Mouse (Mus musculus): Measurements from ENCODE around the gene A930033H14Rik. TPM values are rescaled to one million over a fixed set of nuclear protein-coding genes. Genes with fewer than 3 reads are reported as not detected.

Gene A930033H14Rik
- total RNA-seq, 2 experiments from 2014 or later, result 0.42 to 0.46 TPM

DNA sequence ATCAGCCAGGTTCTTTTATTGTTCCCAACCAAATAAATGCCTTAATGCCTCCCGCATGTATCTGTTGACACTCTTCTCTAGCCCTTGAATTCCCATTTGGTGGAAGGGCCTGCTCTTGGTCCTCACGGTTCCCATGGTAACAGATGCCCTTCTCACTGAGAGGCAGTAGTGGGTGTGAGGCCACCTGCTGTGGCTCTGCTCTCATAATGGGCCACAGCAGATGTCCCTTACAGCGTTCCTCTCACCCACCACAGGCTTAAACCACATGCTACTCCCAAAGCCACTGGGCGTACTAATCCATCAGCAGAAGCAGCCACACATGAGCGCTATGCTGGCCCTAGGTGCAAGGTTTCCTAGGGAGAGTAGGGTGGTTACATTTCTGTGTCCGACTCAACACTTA is 25.4 kb upstream of the A930033H14Rik start:
- ATAC-seq (replicated peaks; ENCODE audit: low FRiP score, low TSS enrichment, poor library complexity, severe bottlenecking), result no peak

DNA sequence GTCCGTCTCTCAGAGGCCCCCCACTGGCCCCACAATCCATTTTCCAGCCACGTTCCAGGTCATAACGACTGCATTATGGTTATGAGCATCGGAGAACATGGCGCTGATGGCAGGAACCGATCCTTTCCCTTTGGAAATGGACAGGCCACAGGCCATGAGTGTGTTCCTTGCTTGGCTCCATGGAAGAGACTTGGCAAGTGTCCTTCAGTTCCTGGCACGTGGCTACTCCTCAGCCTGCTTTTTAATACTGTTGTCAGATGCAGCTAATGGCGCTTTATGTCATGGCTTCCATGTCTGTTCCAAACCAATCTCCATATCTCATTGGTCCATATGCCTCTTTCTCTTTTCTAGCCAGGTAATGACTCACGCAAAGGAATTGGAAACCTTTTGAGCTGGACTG is 24.9 kb upstream of the A930033H14Rik start:
- no peak for ATAC-seq (replicated peaks; ENCODE audit: low FRiP score, low TSS enrichment, poor library complexity, severe bottlenecking)

DNA sequence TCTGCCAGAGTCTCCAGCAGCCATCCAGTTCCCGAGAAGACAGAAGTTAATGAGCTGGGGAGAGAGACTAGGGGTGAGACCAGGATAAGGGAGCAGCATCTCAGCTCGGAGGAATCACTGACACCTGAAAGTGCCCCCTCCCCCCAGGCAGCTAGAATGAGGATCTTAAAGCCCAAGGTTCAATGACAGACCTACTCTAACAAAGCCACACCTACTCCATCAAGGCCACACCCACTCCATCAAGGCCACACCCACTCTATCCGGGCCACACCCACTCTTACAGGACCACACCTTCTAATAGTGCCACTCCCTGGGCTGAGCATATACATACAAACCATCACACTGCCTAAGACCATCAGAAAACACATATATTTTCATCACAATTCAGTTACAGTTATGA is 24.3 kb upstream of the A930033H14Rik start:
- ATAC-seq (replicated peaks; ENCODE audit: low FRiP score, low TSS enrichment, poor library complexity, severe bottlenecking), result no peak

DNA sequence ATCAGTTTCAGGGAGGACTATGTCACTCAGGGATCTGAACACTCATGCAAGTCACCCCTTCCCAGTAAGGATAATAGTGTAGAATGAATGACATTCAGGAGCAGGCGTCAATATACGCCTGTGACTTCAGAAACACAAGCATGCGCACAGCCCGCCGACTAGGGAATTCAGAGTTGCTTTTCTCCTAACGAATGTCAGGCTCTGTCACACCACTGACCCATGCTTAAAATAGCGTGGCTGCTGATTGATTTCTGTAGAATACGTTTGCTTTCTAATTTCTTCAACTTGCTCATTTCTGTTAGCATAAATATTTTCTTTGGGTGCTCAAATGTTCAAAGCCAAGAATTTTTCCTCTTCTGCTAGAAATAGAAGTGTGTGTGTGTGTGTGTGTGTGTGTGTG is 13.1 kb upstream of the A930033H14Rik start:
- ATAC-seq (replicated peaks; ENCODE audit: low FRiP score, low TSS enrichment, poor library complexity, severe bottlenecking), result no peak

DNA sequence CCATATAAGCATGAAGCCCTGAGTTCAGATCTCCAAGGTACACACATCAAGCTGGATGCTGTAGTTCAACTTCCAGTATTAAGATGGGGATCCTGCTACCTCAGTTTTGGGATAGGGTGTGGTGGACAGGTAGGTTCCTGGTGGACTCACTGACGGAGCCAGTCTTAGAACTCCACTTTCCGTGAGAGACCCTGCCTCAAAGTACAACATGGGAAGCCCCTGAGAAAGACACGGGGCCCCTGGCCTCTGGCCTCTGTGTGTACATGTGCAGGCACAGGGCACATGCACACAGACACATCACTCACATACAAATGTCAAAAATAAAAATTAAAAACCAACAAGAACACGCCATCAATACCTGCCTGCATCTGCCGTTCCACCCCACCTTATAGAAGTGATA is 12.6 kb upstream of the A930033H14Rik start:
- no peak for ATAC-seq (replicated peaks; ENCODE audit: low FRiP score, low TSS enrichment, poor library complexity, severe bottlenecking)

DNA sequence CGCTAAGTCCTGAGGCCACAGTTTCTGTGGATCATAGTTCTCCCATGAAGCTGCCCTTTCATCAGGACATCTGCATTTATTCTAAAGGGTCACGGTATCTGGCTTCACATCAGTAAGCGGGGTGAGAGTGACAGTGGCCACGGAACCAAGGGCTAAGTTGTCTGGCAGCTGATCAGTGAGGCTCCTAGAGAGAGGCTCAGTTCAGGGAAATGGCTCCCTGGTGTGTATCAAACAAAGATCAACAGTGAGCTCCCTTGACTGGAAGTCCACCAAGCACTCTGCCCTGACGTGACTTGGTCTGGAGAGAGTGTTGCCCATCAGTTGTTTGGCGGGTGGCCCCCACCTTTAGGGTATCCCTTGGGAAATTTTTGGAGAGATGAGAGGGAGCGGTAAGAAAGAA is 11.4 kb upstream of the A930033H14Rik start:
- no peak for ATAC-seq (replicated peaks; ENCODE audit: low FRiP score, low TSS enrichment, poor library complexity, severe bottlenecking)

DNA sequence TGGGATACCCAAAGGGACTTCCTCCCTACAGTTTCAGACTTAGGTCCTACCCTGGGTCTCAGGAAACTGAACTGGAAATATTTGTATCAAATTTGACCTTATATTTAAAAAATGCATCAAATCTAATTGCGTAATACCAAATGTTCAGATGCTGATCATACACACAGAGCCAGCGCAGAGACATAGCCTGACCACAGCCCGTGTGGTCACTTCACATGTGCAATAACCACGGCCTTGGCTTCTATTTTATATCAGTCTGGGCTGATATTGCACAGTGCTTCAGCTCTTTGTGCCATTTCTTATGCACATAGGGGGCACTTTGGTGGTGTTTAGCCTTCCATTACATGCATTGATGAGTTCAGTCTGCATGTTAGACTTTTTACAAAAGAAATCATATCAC is 10.3 kb upstream of the A930033H14Rik start:
- no peak for ATAC-seq (replicated peaks; ENCODE audit: low FRiP score, low TSS enrichment, poor library complexity, severe bottlenecking)

DNA sequence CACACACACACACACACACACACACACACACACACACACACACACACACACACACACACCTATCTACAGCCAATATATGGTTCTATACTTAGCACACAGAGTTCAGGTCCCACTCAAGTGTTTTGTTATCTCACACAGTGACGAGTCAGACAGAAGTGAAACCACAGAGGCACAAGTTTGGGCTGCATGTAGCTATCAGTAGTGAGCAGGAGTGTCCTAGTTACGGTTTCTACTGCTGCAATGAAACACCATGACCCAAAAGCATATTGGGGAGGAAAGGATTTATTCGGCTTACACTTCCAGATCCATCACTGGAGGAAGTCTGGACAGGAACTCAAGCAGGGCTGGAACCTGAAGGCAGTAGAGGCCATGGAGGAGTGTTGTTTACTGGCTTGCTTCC is 9.1 kb upstream of the A930033H14Rik start:
- peak; percentile 92 for ATAC-seq (replicated peaks; ENCODE audit: low FRiP score, low TSS enrichment, poor library complexity, severe bottlenecking)

DNA sequence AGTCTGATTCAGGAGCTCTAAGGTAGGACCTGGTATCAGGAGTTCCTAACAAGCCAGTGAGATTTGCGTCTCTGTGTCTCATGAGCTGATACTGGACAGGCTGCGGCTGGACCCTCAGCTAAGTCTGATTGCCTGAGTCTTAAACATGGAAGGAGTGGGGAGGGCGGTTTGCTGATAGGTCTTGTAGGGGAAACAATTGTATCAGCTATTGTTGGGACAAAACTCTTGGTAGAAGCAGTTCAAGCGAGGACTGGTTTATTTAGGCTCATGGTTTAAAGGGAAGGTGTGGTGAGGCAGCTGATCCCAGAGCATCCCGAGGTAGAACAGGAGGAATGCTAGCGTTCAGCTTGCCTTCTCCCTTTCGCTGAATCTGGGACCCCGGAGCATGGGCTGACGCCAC is 8.2 kb upstream of the A930033H14Rik start:
- no peak for ATAC-seq (replicated peaks; ENCODE audit: low FRiP score, low TSS enrichment, poor library complexity, severe bottlenecking)

DNA sequence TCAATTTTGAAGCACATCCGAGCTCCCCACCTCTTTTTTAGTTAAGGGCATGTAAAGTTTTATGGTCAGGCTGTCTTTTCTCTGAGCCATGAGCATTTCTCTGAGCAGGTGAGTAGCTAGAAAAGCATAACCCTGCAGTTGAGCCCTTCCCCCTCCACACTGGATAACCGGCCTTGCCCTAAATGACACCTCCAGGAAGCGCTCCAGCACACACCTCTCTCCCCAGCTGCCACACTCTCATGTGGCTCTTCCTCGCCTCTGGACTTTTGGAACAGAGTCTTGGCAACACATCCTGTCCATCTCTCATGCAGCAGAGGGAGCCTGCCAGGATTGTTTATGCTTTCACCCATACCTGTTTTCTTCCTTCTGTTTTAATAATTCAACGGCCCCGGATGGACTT is 7.4 kb upstream of the A930033H14Rik start:
- no peak for ATAC-seq (replicated peaks; ENCODE audit: low FRiP score, low TSS enrichment, poor library complexity, severe bottlenecking)

DNA sequence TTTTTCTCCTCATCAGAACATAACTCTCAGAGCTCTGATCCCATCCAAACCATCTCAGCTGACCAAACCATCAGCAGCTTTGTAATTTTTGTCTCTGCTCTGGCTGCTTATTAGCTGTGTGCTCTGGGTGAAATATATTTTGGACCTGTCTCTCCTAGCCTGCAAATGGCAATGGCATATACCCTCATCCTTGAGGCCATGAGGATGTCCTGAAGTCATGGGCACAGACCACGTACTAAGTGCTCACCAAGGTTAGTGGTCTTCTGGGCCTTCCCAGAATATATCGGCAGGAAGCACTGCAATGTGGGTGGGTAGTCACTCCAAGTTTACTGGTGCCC is 6.4 kb upstream of the A930033H14Rik start:
- no peak for ATAC-seq (replicated peaks; ENCODE audit: low FRiP score, low TSS enrichment, poor library complexity, severe bottlenecking)

DNA sequence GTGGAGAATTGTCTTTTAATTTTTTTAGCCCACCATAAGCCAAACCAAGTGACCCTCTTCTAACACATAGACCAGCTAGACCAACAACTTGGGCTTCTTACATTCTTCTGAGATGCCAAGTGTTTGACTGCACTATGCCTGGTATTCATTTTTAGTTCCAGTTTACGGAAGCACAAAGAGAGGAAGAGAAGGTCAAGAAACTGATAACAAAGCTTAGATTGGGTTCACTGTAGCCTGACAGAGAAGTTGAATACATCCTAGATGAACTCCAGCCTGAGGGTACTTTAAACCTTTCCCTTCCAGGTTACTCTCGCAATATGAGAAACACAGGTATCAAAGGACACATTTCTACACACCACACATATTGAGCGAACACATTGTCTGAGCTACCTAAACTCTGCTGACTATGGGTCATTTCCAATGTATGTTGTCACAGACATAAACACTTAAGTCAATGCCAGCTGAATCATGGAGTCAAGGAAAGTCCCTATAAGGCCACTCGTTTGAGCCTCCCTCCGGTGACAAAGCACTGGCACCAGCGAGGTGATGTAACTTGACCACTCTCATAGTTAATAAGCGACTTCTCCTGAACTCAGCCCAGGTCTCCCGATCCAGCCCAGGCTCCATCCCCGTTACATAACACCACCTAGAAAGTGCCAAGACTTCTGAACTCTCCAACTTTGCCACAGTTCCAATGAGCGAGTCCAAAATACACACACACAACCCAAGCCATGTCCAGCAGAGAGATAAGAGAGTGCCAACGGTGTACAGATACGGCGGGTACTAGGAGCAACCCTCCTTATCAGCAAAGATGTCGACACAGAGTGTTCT is 5.8 kb upstream of the A930033H14Rik start:
- peak; percentile 48 for ATAC-seq (replicated peaks; ENCODE audit: low FRiP score, low TSS enrichment, poor library complexity, severe bottlenecking)

DNA sequence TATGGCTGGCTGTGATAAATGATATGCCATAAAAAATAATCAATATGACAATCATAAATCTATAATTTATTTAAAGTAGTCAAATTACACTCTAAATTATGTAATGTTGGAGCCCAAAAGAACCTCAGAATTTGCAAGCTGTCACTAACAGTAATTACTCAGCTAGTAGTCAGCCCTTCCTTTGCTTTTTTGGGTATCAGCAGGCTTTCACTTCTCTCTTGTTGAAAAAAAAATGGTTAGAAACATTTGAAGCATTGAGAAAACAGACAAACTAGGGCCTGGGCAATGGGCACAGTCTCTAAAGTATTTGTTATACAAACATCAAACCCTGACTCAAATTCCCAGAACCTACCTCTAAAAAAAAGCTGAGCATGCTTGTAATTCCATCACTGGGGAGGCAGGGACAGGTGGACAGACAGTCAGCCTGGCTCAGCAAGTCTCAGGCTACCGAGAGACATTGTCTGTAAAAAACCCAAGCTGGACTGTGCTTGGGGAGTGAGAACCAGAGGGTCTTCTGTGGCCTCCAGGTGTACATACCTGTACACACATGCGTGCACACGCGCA is 4.3 kb upstream of the A930033H14Rik start:
- ATAC-seq (replicated peaks; ENCODE audit: low FRiP score, low TSS enrichment, poor library complexity, severe bottlenecking), result no peak

DNA sequence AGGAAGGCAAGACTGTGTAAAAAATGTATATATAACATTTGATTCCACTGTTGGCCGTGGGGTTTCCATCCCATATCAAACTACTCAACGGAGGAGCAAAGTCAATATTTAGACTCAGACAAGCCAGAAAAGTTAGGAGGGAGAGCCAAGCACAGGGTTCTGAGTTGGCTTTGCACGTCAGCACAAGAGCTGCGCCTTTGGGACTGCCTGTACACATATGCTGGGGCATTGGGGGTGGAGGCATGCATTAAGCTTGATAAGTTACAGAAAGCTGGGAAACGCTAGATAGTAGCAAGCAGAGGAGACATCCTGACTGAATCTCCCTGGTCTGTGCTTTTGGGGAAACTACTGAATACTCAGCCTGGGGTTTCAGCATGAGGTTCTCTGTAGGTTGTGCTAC is 1.1 kb upstream of the A930033H14Rik start:
- peak; percentile 54 for ATAC-seq (replicated peaks; ENCODE audit: low FRiP score, low TSS enrichment, poor library complexity, severe bottlenecking)

DNA sequence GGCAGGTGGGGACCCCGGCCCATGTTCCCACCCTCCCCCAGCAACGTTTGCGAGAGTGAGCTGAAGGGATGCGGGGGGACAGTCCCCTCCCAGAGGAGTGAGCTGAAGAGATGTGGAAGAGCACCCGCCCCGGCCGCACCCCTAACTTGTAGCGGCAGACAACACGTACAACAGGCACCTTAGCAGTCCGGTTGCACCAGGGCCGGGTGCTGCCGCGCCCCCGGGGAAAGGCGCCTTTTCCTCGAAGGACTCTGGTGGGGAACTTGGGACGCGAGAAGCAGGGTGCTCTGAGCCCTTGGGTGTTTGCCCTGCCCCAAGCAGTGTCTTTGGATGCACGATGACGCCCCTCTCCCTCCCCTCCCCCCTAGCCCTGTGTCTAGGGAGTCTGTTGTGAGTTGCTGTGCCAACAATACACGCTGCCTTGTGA is 566 bp upstream of the A930033H14Rik start:
- peak; percentile 46 for ATAC-seq (replicated peaks; ENCODE audit: low FRiP score, low TSS enrichment, poor library complexity, severe bottlenecking)

DNA sequence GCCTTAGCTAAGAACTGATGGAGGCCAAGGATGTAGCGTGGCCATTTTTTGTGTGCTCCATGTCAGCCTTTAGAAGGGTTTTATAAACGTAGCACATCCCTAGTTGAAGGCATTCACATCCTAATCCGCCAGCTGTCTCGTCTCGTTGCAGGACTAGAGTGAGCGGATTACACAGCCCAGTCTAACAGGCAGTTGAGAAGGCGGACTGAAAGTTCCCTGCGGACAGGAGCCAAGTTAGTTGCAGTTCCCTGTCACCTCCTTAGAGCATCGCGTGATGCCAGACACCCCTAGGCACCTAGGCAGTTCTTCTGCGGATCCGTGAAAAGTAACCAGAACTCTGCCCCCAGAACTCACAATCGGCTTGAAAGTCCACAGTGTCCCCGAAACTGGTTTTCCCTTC is 922 bp downstream of the A930033H14Rik start:
- ATAC-seq (replicated peaks; ENCODE audit: low FRiP score, low TSS enrichment, poor library complexity, severe bottlenecking), result 0 out of 2 replicates have a peak, but pooled peaks have one; percentile 6

DNA sequence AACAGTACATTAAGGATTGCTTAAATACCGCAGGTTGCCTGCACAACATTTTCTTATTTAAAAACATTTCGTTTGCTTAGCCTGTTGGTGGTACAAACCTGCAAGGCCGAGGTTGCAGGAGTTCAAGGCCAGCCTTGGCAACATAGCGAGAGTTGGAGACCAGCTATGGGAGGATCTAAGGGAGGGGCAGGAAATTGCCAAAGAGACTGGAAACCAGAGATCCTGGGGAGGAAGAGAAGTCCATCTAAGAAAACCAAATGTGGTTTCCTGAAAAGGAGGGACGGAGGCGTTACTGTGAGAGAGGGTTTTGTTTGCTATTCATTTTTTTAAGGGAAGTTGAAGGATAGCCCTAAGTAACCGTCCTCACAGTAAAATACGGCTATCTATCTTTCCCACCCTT is 1.3 kb downstream of the A930033H14Rik start:
- 0 out of 2 replicates have a peak, but pooled peaks have one; percentile 13 for ATAC-seq (replicated peaks; ENCODE audit: low FRiP score, low TSS enrichment, poor library complexity, severe bottlenecking)

DNA sequence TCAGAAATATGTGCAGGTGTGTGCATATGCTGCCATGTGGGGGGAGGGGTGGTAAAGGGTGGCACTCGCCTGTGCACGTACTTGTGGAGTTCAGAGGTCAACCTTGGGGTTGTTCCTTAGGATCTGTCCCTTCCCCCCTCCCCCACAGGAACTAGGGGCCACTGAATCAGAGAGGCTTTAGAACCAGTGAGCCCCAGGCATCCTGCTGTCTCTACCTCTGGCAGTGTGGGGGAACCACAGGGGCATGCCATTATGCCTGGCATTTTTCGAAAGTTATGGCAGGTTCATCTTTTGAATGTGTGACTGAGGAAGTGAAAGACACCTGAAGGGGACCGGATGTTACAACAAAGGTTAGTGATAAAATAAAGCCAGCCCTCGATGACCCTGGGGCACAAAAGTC is 2.2 kb downstream of the A930033H14Rik start:
- no peak for ATAC-seq (replicated peaks; ENCODE audit: low FRiP score, low TSS enrichment, poor library complexity, severe bottlenecking)

DNA sequence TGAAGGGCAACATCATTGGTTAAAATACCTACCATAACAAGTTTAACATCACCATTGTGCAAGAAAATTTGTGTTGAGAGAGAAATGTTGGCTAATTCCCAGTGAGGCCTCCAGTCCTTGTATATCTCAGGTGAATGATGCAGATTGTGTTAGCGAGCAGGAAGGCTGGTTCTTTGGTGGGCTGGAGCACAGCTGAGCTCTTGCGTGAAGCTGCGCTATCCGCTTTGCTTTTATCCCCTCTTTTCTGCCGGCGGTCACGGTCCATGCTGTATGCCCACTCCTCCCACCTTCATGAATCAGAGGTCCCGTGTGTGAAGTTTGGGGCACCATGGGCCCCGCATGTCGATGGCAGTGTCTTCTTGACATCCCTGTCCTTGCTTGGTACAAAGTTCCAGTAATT is 2.9 kb downstream of the A930033H14Rik start:
- no peak for ATAC-seq (replicated peaks; ENCODE audit: low FRiP score, low TSS enrichment, poor library complexity, severe bottlenecking)

DNA sequence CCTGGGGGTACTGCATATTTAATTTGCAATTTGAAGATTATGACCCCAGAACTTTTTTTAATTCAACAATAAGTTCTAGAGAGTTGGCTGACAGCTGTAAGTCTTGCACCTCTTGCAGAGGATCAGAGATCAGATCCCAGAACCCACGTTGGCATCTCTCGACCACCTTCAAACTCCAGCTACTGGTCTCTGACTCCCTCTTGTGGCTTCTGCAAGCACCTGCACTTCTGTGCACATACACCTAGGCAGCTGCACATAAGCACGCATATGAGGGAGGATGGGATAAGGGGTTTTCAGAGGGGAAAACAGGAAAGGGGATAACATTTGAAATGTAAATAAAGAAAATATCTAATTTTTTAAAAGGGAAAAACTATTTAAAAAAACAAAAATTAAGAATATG is 4.2 kb downstream of the A930033H14Rik start:
- no peak for ATAC-seq (replicated peaks; ENCODE audit: low FRiP score, low TSS enrichment, poor library complexity, severe bottlenecking)

DNA sequence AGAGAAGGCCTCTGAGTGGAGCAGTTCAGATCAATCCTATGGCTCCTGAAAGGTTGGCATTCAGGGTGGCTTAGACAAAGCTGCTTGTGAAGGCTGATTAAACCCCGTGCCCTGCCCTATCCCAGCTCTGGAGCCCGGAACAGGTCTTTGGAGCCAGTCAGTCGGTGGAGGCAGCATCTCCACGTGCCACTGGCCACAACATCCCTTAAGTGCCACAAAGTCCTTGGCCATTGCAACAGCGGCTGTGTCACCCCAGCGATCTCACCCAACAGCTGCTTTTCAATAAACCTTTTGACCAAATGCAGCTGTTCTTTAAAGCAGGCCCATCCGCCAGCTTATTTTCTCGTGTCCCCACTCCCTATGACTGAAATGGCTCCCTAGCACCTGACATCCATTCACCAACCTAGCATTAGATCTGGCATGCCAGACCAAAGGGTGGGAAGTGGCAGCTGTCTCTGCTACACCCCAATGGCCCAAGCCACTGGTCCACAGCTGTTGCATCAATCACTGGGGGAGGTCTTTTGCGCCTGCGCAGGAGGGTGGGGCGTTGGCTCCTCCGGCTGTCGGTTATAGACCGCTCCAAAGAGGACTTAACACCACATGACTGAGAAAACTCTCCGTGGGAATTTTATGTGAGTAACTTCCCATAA is 4.8 kb downstream of the A930033H14Rik start:
- ATAC-seq (replicated peaks; ENCODE audit: low FRiP score, low TSS enrichment, poor library complexity, severe bottlenecking), result no peak

Measured in megakaryocyte-erythroid progenitor cell, adult 5-6 weeks (primary cell).